Mouse (Mus musculus): ENCODE results near the gene Stra6. TPM values are rescaled to one million over a fixed set of nuclear protein-coding genes. Genes with fewer than 3 reads are reported as not detected.

Gene Stra6
- polyA plus RNA-seq, 1 experiment from 2014 or later: not detected

GRCm38 (mm10) chr9:58145417-58145816, 81.8 kb downstream of the Stra6 start:
- H3K36me3 ChIP-seq (ENCODE audit: control insufficient read depth, insufficient read depth): no peaks in the 10 kb centered on the region
- H3K4me2 ChIP-seq (ENCODE audit: low read depth, low read length): no peak overlapping the region
- no peak overlapping the region for H3K27ac ChIP-seq (ENCODE audit: low read length)
- 49% methylated on average over 5 of the region's 5 CpGs for WGBS (ENCODE audit: insufficient replicate concordance)
- no peak overlapping the region for H3K4me3 ChIP-seq (ENCODE audit: low read depth, low read length)
- H3K9ac ChIP-seq (ENCODE audit: low read depth, low read length): no peak overlapping the region
- no peaks in the 10 kb centered on the region for H3K4me1 ChIP-seq (ENCODE audit: control insufficient read depth, low read depth, low read length)
- no peaks in the 10 kb centered on the region for H3K9me3 ChIP-seq (replicated peaks; ENCODE audit: control insufficient read depth, low read length)
- no peaks in the 10 kb centered on the region for H3K27me3 ChIP-seq (ENCODE audit: control insufficient read depth, insufficient read depth, low read depth, low read length)
- ATAC-seq (ENCODE audit: low read depth): no peak

GRCm38 (mm10) chr9:58148806-58149205, 85.2 kb downstream of the Stra6 start:
- Histone ChIP-seq H3K4me2 (ENCODE audit: low read depth, low read length) (no peak overlapping the region), H3K36me3 (ENCODE audit: control insufficient read depth, insufficient read depth) (no peaks in the 10 kb centered on the region), H3K27me3 (ENCODE audit: control insufficient read depth, insufficient read depth, low read depth, low read length) (no peaks in the 10 kb centered on the region), H3K4me3 (ENCODE audit: low read depth, low read length) (no peak overlapping the region), H3K9ac (ENCODE audit: low read depth, low read length) (no peak overlapping the region), H3K9me3 (replicated peaks; ENCODE audit: control insufficient read depth, low read length) (no peaks in the 10 kb centered on the region), H3K27ac (ENCODE audit: low read length) (no peak overlapping the region), H3K4me1 (ENCODE audit: control insufficient read depth, low read depth, low read length) (no peaks in the 10 kb centered on the region)
- 7% methylated on average over 2 of the region's 2 CpGs for WGBS (ENCODE audit: insufficient replicate concordance)
- ATAC-seq (ENCODE audit: low read depth): no peak

- no peaks in the 10 kb centered on the region for H3K27me3 ChIP-seq (ENCODE audit: control insufficient read depth, insufficient read depth, low read depth, low read length)
- H3K9me3 ChIP-seq (replicated peaks; ENCODE audit: control insufficient read depth, low read length): no peaks in the 10 kb centered on the region
- H3K4me2 ChIP-seq (ENCODE audit: low read depth, low read length): no peak overlapping the region
- no peak overlapping the region for H3K9ac ChIP-seq (ENCODE audit: low read depth, low read length)
- H3K4me3 ChIP-seq (ENCODE audit: low read depth, low read length): no peak overlapping the region
- H3K27ac ChIP-seq (ENCODE audit: low read length): no peak overlapping the region
- H3K36me3 ChIP-seq (ENCODE audit: control insufficient read depth, insufficient read depth): no peaks in the 10 kb centered on the region
- WGBS (ENCODE audit: insufficient replicate concordance): 52% methylated on average over 4 of the region's 4 CpGs
- no peak for ATAC-seq (ENCODE audit: low read depth)
- H3K4me1 ChIP-seq (ENCODE audit: control insufficient read depth, low read depth, low read length): no peaks in the 10 kb centered on the region
Observed at GRCm38 (mm10) chr9:58150733-58151361, 87.3 kb downstream of the Stra6 start.

DNA sequence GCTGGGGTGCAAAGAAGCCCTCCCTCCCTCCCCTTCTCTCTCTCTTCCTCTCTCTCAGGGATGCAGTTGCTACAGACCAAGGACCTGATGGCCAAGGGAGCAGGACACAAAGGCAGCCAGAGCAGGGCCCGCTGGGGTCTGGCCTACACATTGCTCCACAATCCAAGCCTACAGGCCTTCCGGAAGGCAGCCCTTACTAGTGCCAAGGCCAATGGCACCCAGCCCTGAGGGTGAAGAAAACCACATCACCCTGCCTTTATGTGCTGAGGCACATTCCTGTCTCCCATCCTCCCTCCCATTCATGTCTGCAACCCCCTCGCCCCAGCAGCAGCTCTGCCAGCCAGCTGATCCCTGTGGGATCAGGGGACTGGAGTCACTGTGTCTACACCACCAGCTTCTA, 89.5 kb downstream of the Stra6 start:
- Histone ChIP-seq H3K4me2 (ENCODE audit: low read depth, low read length) (no peak overlapping the region), H3K9ac (ENCODE audit: low read depth, low read length) (no peak overlapping the region), H3K27ac (ENCODE audit: low read length) (no peak overlapping the region), H3K27me3 (ENCODE audit: control insufficient read depth, insufficient read depth, low read depth, low read length) (no peaks in the 10 kb centered on the region), H3K9me3 (replicated peaks; ENCODE audit: control insufficient read depth, low read length) (no peaks in the 10 kb centered on the region), H3K4me3 (ENCODE audit: low read depth, low read length) (no peak overlapping the region), H3K36me3 (ENCODE audit: control insufficient read depth, insufficient read depth) (no peaks in the 10 kb centered on the region), H3K4me1 (ENCODE audit: control insufficient read depth, low read depth, low read length) (no peaks in the 10 kb centered on the region)
- ATAC-seq (ENCODE audit: low read depth): no peak
- WGBS (ENCODE audit: insufficient replicate concordance): 58% methylated on average over 3 of the region's 3 CpGs

DNA sequence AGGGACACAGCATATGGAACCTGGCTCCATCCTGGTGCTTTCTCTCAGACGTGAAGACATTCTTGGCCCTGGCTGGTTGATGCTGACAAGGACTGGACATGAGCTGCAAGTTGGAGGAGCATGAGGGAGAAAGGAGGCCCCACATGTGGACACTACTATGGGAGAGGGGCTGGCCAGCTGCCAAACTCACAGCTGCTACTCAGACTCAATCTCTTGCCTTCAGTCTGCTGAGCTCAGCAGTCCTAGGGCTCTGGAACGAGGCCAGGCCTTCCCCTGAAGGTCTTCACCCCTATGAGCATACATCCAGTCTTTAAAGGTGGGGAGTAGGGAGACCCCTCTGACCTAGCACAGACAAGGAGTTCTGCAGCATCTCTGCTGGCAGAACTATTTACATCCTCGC, 91.8 kb downstream of the Stra6 start:
- H3K9ac ChIP-seq (ENCODE audit: low read depth, low read length): no peak overlapping the region
- H3K9me3 ChIP-seq (replicated peaks; ENCODE audit: control insufficient read depth, low read length): no peaks in the 10 kb centered on the region
- no peak overlapping the region for H3K4me2 ChIP-seq (ENCODE audit: low read depth, low read length)
- 43% methylated on average over 3 of the region's 3 CpGs for WGBS (ENCODE audit: insufficient replicate concordance)
- no peak for ATAC-seq (ENCODE audit: low read depth)
- H3K4me1 ChIP-seq (ENCODE audit: control insufficient read depth, low read depth, low read length): no peaks in the 10 kb centered on the region
- no peaks in the 10 kb centered on the region for H3K36me3 ChIP-seq (ENCODE audit: control insufficient read depth, insufficient read depth)
- H3K27ac ChIP-seq (ENCODE audit: low read length): no peak overlapping the region
- H3K4me3 ChIP-seq (ENCODE audit: low read depth, low read length): no peak overlapping the region
- no peaks in the 10 kb centered on the region for H3K27me3 ChIP-seq (ENCODE audit: control insufficient read depth, insufficient read depth, low read depth, low read length)

GRCm38 (mm10) chr9:58156819-58157560, 93.4 kb downstream of the Stra6 start:
- Histone ChIP-seq H3K4me3 (ENCODE audit: low read depth, low read length) (no peak overlapping the region), H3K9me3 (replicated peaks; ENCODE audit: control insufficient read depth, low read length) (no peaks in the 10 kb centered on the region), H3K27me3 (ENCODE audit: control insufficient read depth, insufficient read depth, low read depth, low read length) (no peaks in the 10 kb centered on the region), H3K4me2 (ENCODE audit: low read depth, low read length) (no peak overlapping the region), H3K4me1 (ENCODE audit: control insufficient read depth, low read depth, low read length) (no peaks in the 10 kb centered on the region), H3K36me3 (ENCODE audit: control insufficient read depth, insufficient read depth) (no peaks in the 10 kb centered on the region), H3K9ac (ENCODE audit: low read depth, low read length) (no peak overlapping the region), H3K27ac (ENCODE audit: low read length) (no peak overlapping the region)
- WGBS (ENCODE audit: insufficient replicate concordance): 63% methylated on average over 22 of the region's 22 CpGs
- no peak for ATAC-seq (ENCODE audit: low read depth)

GRCm38 (mm10) chr9:58157838-58158237, 94.2 kb downstream of the Stra6 start:
- no peak overlapping the region for H3K27ac ChIP-seq (ENCODE audit: low read length)
- no peaks in the 10 kb centered on the region for H3K4me1 ChIP-seq (ENCODE audit: control insufficient read depth, low read depth, low read length)
- H3K9me3 ChIP-seq (replicated peaks; ENCODE audit: control insufficient read depth, low read length): no peaks in the 10 kb centered on the region
- H3K27me3 ChIP-seq (ENCODE audit: control insufficient read depth, insufficient read depth, low read depth, low read length): no peaks in the 10 kb centered on the region
- H3K4me2 ChIP-seq (ENCODE audit: low read depth, low read length): no peak overlapping the region
- no peak overlapping the region for H3K9ac ChIP-seq (ENCODE audit: low read depth, low read length)
- no peak overlapping the region for H3K4me3 ChIP-seq (ENCODE audit: low read depth, low read length)
- H3K36me3 ChIP-seq (ENCODE audit: control insufficient read depth, insufficient read depth): no peaks in the 10 kb centered on the region
- WGBS (ENCODE audit: insufficient replicate concordance): 63% methylated on average over 13 of the region's 13 CpGs
- ATAC-seq (ENCODE audit: low read depth): no peak

DNA sequence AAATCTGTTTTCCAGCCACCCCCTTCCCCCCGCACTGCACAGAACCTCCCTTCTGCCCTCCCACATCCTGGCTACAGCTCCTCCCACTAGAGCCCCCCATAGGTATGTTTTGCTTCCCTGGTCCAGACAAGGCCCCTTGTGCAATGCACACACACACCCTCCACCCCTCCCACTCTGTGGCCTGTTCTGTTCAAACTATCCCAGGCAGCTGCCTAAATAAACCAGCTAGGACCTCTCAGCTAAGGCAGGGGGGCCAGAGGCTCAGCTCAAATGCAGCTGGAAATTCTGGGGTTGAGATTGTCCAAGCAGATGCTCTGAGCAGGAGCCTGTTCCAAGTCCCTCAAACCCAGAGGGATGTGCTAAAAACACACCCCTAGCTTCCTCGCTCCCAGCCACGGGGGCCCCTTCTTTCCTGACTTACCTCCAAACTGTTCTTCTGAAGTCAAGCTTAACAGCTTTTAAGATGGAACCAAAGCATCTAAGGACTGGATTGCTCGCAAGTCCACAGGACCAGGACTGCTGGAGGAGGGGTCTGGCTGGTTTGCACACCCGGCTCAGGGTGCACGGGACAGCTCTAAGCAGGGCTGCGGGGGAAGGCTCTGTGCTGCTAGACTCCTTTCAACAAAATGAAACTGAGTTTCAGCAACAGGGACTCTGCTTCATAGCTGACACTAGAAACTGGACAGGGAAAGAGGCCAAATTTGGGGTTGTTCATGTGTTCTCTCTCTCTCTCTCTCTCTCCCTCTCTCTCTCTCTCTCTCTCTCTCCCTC, 95.1 kb downstream of the Stra6 start:
- H3K4me3 ChIP-seq (ENCODE audit: low read depth, low read length): no peak overlapping the region
- H3K9me3 ChIP-seq (replicated peaks; ENCODE audit: control insufficient read depth, low read length): no peaks in the 10 kb centered on the region
- H3K4me2 ChIP-seq (ENCODE audit: low read depth, low read length): no peak overlapping the region
- no peak for ATAC-seq (ENCODE audit: low read depth)
- 30% methylated on average over 7 of the region's 7 CpGs for WGBS (ENCODE audit: insufficient replicate concordance)
- H3K27ac ChIP-seq (ENCODE audit: low read length): no peak overlapping the region
- no peaks in the 10 kb centered on the region for H3K4me1 ChIP-seq (ENCODE audit: control insufficient read depth, low read depth, low read length)
- no peaks in the 10 kb centered on the region for H3K36me3 ChIP-seq (ENCODE audit: control insufficient read depth, insufficient read depth)
- no peak overlapping the region for H3K9ac ChIP-seq (ENCODE audit: low read depth, low read length)
- no peaks in the 10 kb centered on the region for H3K27me3 ChIP-seq (ENCODE audit: control insufficient read depth, insufficient read depth, low read depth, low read length)

GRCm38 (mm10) chr9:58159855-58160254, 96.3 kb downstream of the Stra6 start:
- Histone ChIP-seq H3K27me3 (ENCODE audit: control insufficient read depth, insufficient read depth, low read depth, low read length) (no peaks in the 10 kb centered on the region), H3K4me2 (ENCODE audit: low read depth, low read length) (no peak overlapping the region), H3K4me1 (ENCODE audit: control insufficient read depth, low read depth, low read length) (no peaks in the 10 kb centered on the region), H3K27ac (ENCODE audit: low read length) (no peak overlapping the region), H3K9me3 (replicated peaks; ENCODE audit: control insufficient read depth, low read length) (no peaks in the 10 kb centered on the region), H3K9ac (ENCODE audit: low read depth, low read length) (no peak overlapping the region), H3K36me3 (ENCODE audit: control insufficient read depth, insufficient read depth) (no peaks in the 10 kb centered on the region), H3K4me3 (ENCODE audit: low read depth, low read length) (no peak overlapping the region)
- 47% methylated on average over 4 of the region's 4 CpGs for WGBS (ENCODE audit: insufficient replicate concordance)
- no peak for ATAC-seq (ENCODE audit: low read depth)
